In the genomic region with DNA sequence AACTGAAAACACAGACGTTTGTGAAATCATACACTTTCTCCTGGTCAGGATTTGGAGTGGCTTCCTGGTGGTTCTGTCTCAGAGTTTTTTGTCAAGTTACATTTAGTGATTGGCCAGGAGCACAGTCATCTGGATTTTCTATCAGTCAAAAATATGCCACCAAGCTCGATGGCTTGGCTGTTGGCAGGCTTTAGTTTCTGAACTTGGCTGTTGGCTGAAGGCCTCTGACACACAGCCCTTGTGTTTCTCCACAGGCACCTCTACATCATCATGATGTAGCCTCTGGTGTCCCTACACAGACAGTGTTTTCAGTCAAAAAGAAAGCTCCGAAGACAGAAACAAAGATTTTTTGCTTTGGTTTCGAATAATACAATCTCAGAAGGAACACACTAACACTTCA, we compare ENCODE assay signal across 27 mouse cellular contexts.
A peak's percentile ranks its signal among the peaks of the same experiment; 100 is the strongest.
DNase-seq lines count a peak whose midpoint lies in the region; ATAC-seq lines count a peak whose summit lies in the region.
"Had no signal": no experiment of that assay in that cellular context is flagged by ENCODE, and none has a peak within 500 bp of the region (broad histone marks: within the 10 kb centered on the region; RNA-seq: fewer than 3 reads in every experiment).

No protein-coding gene starts in this region.

- no peaks in the 10 kb centered on the region for H3K27me3 ChIP-seq in heart, embryonic 12.5 days (replicated peaks)
- H3K27me3 ChIP-seq: embryonic facial prominence, embryonic 13.5 days; forebrain, embryonic 15.5 days; limb, embryonic 12.5 days; liver, embryonic 15.5 days; lung, embryonic 15.5 days had no signal

- H3K4me1 ChIP-seq in heart, embryonic 12.5 days (replicated peaks): no peaks in the 10 kb centered on the region
- H3K4me1 ChIP-seq: embryonic facial prominence, embryonic 13.5 days; forebrain, embryonic 10.5 days; forebrain, embryonic 15.5 days; limb, embryonic 12.5 days; liver, embryonic 15.5 days; lung, embryonic 15.5 days had no signal

- intact Hi-C loops in left cerebral cortex, postnatal 4 days (cut with DNase I): no loop called here
- intact Hi-C loops in left cerebral cortex, postnatal 25 days (cut with DNase I): no loop called here
- intact Hi-C loops in heart, postnatal 10 days (cut with DNase I): no loop called here

- ATAC-seq in heart, embryonic 12.5 days (ENCODE audit: insufficient number of reproducible peaks, low FRiP score): no peak
- ATAC-seq: activated CD4-positive, CD25-positive, alpha-beta regulatory T cell, adult 4 months; forebrain, embryonic 15.5 days; intestine, postnatal 0 days; midbrain, embryonic 16.5 days had no signal

- WGBS in heart, embryonic 12.5 days: 63% methylated on average over 4 of the region's 4 CpGs

- no peak overlapping the region for H3K4me2 ChIP-seq in heart, embryonic 12.5 days
- H3K4me2 ChIP-seq: embryonic facial prominence, embryonic 13.5 days; forebrain, embryonic 15.5 days; hindbrain, embryonic 14.5 days; limb, embryonic 12.5 days; liver, embryonic 15.5 days; lung, embryonic 15.5 days; midbrain, embryonic 11.5 days had no signal

- H3K4me3 ChIP-seq in heart, embryonic 12.5 days: no peak overlapping the region
- H3K4me3 ChIP-seq: embryonic facial prominence, embryonic 13.5 days; forebrain, embryonic 10.5 days; forebrain, embryonic 15.5 days; heart, adult 2 months; limb, embryonic 12.5 days; liver, embryonic 15.5 days; lung, embryonic 15.5 days had no signal

- H3K9ac ChIP-seq in heart, embryonic 12.5 days: no peak overlapping the region
- H3K9ac ChIP-seq: embryonic facial prominence, embryonic 13.5 days; forebrain, embryonic 15.5 days; hindbrain, embryonic 14.5 days; limb, embryonic 12.5 days; liver, embryonic 15.5 days; lung, embryonic 15.5 days had no signal

- H3K27ac ChIP-seq in heart, embryonic 12.5 days (ENCODE audit: poor library complexity, severe bottlenecking): no peak overlapping the region
- H3K27ac ChIP-seq: embryonic facial prominence, embryonic 13.5 days; forebrain, embryonic 10.5 days; forebrain, embryonic 15.5 days; heart, adult 2 months; hindbrain, embryonic 14.5 days; limb, embryonic 12.5 days; liver, embryonic 15.5 days; lung, embryonic 15.5 days had no signal

- DNase-seq in heart, adult 11 months: peak; percentile 92
- DNase-seq in left cerebral cortex, postnatal 4 days: peak; percentile 1
- DNase-seq in left cerebral cortex, postnatal 25 days (ENCODE audit: low spot score in 2 of 2): no peak
- DNase-seq in heart, postnatal 10 days: peak; percentile 30 to 48
- DNase-seq in kidney, adult 8-10 months: no peak
- DNase-seq: B cell, adult 2 months; cerebellum, adult 11 months; cerebellum, adult 9-10 months; gastrocnemius, postnatal 25 days; kidney, postnatal 14 days; layer of hippocampus, adult 9-11 months; spleen, adult 18-20 months; thymus, adult 2 months; thymus, postnatal 36 days had no signal

- no peaks in the 10 kb centered on the region for H3K36me3 ChIP-seq in heart, embryonic 12.5 days
- H3K36me3 ChIP-seq: embryonic facial prominence, embryonic 13.5 days; forebrain, embryonic 10.5 days; forebrain, embryonic 15.5 days; limb, embryonic 12.5 days; liver, embryonic 15.5 days; lung, embryonic 15.5 days had no signal

- H3K9me3 ChIP-seq in heart, embryonic 12.5 days (replicated peaks): no peaks in the 10 kb centered on the region
- H3K9me3 ChIP-seq: embryonic facial prominence, embryonic 13.5 days; forebrain, embryonic 10.5 days; forebrain, embryonic 15.5 days; limb, embryonic 12.5 days; liver, embryonic 15.5 days; lung, embryonic 15.5 days had no signal

Comparison
In these comparisons a context has a peak if more than half of its experiments do, and no peak if none do; other contexts are left out.
1. DNase-seq: peak in heart, adult 11 months (single experiment), left cerebral cortex, postnatal 4 days (single experiment) and heart, postnatal 10 days (2 of 2); none in left cerebral cortex, postnatal 25 days (0 of 2) and kidney, adult 8-10 months (0 of 2).